Mouse (Mus musculus) right cerebral cortex, postnatal 4 days (tissue): ENCODE measurements around the gene Tmod1.

Source experiments
- DNase-seq: peaks from one replicate; pipeline ENCODE4 v3.0.0-alpha.2; 2022

Tmod1 gene

DNA sequence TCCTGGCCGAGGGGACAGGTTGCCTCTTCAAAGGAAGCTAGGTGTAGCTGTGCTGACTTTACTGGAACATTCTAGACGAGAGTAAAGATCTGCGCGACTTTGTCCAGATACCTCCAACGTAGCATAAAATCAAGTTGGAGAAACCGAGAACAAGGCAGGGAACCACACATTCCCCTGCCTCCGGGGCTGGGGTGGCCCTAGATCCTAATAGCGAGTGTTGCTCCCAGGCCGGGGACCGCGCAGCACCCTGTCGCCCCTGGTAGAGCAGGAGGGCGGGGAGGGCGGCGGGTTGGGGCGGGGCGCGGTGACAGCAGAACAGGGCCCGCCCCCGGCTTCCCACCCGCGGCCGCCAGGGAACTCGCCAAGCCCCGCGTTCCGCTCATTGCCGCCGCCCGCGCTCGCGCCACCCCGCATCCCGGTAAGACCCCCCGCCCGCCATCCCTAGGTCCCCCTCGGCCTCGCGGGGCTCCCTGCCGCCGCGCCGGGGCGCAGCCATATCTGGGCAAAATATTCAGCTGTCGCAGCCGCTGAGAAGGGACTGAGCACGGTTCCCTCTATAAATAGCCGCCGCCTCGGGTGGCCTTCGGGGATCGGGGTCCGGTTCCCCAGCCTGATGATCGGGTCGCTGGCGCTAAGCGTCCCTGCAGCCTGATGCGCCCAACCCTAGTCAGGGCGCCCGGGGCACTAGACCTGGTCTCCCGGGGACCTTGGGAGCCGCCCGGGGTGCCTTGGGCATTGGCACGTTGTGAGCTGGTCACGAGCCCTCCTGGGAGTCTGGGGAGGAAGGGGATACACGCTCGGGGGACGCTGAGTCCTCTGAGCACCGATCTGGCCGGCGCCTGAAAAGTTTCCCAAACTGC lies at the start of gene Tmod1:
TSS of gene Tmod1 (plus strand) at position 44 of the 860 bp plus-strand sequence.
- DNase-seq, result peak; percentile 55

GRCm38 (mm10) chr4:45990427-45991135 lies 48.2 kb upstream of the Tmod1 start:
- no peak for DNase-seq

GRCm38 (mm10) chr4:45998536-45998935 lies 40.2 kb upstream of the Tmod1 start:
- DNase-seq, result no peak

GRCm38 (mm10) chr4:46008142-46008793 lies 30.5 kb upstream of the Tmod1 start:
- DNase-seq, result no peak

- no peak for DNase-seq
These were observed 27.0 kb upstream of the Tmod1 start for GRCm38 (mm10) chr4:46011698-46012097.

GRCm38 (mm10) chr4:46015605-46016004 lies 23.1 kb upstream of the Tmod1 start:
- DNase-seq, result no peak

GRCm38 (mm10) chr4:46023021-46023481 lies 15.7 kb upstream of the Tmod1 start:
- DNase-seq, result no peak

- peak; percentile 59 for DNase-seq
These were observed 12.8 kb upstream of the Tmod1 start for GRCm38 (mm10) chr4:46025893-46026292.

GRCm38 (mm10) chr4:46028224-46028623 lies 10.5 kb upstream of the Tmod1 start:
- DNase-seq, result no peak

GRCm38 (mm10) chr4:46028781-46029180 lies 10.0 kb upstream of the Tmod1 start:
- DNase-seq, result no peak

GRCm38 (mm10) chr4:46029552-46029951 lies 9.2 kb upstream of the Tmod1 start:
- peak; percentile 11 for DNase-seq

- DNase-seq, result no peak
These were observed 6.3 kb upstream of the Tmod1 start for GRCm38 (mm10) chr4:46032448-46032847.

DNA sequence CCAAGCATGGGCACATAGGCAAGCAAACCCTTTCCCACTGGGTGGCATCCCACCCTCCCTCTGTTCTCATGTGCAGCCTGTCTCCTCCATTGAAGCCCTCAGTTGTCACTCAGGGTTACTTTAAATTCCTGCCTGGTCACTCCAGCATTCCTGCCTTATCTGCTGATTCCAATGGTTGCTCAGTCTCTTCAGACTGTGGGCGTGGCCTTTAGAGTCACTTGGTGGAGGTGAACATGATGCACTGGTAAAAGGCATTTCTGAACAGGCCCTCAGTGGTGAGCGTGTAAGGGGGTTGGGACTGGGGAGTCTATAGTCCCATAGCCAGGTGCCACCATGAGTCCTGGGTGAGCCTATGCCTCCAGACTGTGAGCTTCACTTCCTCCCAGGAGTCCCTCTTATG lies 5.5 kb upstream of the Tmod1 start:
- DNase-seq, result no peak

DNA sequence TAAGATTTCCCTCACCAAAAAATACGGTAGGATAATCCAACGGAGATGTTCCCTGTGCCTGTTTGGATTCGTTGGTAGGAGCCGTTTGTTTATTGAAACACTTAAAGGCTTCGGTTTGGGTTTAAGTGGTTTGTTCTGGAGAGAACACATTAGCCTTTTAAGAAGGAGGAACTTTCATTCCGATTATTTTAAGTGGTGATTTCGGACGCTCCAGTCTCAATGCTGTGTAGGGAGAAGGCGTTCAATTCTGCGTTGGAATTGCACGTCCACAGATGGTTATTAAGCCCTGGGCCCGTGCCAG lies 194 bp upstream of the Tmod1 start:
- DNase-seq, result no peak

DNA sequence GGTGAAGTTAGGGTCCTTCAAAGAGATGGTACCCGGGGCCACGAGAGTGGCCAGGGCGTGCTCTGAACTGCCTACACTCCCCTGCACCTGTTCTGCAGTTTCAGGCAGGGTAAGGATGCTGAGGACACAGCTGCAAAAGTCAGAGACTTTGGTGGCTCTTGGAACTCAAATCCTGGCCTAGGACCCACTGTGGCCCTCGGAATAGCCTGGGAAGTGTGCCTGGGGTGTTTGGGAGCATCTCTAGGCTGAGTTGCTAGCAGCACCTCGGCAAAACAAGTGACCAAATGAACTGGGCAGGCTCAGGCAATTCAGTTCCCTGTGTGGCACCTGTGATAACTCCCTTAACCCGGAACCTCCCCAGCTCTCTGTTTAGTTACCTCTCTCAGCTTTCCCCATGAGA lies 1.2 kb downstream of the Tmod1 start:
- DNase-seq, result no peak

- DNase-seq, result no peak
These were observed 2.0 kb downstream of the Tmod1 start for GRCm38 (mm10) chr4:46040594-46041192.

DNA sequence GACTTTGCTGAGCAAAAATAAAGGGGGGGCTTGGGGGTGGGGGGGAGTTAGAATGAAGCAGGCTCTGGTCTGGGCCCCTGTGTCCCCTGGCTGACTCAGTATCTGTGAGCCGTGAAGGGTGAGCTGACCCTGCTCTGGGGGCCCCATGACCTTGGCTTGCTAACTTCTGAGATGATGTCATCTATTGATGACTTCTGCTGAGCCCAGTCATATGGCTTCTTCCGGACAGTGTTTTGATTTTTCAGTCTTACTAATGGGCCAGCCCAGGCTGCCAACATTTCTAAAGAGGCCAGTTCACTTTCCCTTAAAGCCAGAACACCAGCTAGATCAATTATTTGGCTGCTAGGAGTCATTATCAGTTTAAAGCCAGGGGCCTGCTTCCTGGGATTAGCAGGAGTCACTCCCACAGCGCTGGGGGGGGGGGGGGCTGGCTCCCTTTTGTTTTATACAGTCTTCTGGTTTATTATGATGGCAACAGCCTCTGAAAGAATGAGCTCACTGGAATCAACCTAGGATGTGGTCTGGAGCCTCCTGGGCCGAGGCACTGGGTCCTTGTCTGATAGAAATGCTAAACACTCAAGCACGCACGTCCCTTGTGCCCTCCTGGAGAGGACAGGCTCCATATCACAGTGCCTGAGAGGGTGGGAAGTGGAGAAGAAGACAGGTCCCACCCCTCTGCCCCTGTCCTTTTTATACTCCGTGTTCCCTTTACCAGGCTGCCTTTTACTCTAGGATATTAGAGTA lies 3.2 kb downstream of the Tmod1 start:
- DNase-seq, result no peak

- DNase-seq, result no peak
These were observed 3.7 kb downstream of the Tmod1 start for GRCm38 (mm10) chr4:46042505-46042850.

DNA sequence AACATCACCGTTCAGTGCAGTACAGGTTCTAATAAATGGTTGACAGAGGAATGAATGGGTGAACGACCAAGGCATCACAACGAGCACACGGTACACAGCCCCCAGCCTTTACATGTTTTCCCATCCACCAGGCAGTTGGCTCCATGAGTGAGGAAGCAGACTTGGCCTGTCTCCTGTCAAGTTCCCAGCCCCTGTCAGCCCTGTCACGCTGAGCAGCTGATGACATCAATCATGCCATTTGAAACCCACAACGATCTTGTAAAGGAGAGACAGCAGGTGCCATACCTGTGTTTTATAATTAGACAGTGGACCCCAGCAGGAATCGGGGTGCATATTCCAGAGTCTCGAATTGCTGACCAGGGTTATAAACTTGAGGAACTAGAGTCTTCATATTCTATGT lies 4.6 kb downstream of the Tmod1 start:
- DNase-seq, result no peak

DNA sequence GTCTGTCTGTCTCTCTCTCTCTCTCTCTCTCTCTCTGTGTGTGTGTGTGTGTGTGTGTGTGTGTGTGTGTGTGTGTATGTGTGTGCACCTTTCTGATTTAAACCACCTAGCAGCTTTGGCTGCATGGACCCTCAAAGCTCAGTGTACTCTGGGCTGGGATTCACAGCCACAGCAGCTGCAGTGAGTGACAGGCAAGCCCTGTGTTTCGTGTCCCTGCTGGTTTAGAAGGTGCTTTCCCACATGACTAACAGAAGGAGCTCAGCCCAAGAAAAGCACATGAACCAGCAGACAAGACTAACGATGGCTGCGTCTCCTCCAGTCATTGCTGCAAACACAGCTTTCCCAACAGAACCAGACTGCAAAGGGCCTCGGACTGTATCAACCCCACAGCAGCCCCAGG lies 9.2 kb downstream of the Tmod1 start:
- DNase-seq, result no peak

DNA sequence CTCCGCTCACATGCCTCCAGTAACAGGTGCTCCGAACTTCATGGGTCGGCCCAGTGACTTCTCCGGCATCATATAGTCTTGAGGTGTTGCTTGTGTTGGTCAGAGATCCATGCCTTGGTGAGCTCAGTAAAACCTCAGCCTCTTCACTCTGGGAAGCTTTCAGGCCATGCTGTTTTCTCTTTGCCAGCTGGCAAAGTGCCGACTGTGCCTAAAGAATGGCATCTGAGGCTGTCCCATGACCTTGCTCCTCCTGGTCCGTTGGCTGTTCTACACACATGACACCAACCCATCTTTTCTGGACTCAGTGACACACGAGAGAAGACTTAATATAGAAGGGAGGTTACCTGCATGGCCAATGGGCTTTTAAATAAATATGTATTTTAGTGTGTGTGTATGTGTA lies 9.7 kb downstream of the Tmod1 start:
- DNase-seq, result no peak

DNA sequence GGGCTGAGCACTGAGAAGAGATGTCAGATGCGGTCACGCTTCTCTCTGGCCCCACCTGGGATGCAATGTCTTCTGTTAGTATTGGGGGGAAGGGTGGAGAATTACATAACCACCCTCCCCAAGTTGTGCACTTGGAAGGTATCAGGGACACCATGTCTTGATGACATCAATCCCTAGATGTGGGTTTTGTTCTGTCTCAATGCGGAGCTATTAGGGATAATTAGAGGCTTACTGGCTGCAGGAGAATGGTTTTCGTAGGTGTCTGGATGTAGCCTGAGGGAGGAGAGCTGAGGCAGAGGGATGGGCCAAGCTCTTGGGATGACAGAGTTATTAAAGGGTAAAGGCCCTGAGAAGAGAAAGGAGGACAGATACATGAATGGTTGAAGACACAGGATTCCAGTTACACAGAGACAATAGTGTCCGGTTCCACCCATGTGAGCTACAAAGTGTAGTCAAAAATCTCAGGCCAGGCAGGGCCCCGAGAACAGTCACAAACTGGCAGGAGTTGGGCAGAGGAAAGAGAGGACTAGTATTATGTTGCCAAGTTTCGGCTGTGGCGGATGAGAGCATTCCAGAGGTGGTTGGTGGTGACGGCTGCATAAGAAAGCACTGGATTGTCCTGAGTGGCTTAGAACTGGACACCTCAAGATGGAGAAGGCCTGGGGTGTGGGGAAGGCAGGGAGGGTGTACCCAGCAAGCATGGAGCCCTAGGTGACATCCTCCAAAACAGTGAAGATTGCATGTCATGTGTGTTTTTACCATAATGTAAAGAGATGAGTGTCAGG lies 14.8 kb downstream of the Tmod1 start:
- DNase-seq, result no peak
